In the genomic region with DNA sequence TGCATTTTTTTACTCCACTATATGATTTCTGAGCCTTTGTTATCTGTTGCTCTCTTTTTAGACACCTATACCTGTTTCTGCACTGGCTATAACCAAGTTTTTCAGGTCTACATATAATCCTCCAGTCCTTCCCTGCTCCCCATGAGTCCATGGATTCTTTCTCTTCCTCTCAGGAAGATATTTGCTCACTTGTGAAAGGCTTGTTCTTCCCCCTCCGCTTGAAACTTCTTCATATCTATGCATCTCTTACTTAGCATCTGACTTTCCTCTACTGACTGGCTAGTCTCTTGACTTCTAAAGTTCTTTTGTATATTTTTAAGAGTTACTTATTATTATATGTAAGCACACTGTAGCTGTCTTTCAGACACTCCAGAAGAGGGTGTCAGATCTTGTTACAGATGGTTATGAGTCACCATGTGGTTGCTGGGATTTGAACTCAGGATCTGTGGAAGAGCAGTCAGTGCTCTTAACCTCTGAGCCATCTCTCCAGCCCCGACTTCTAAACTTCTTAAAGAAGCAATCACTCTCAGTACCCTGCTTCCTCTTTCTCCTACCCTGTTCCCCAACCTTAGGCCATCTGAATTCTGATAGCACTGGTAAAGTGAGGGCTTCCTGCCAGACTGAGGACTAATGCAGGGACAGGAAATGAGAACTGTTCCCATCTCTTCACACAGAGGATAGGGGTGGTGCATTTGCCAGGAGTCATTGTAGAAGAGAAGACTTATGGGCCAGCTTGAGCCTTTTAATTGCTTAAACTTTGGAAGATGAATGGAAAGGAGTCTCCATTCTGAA, we compare ENCODE assay signal across 18 mouse cellular contexts. TPM values are rescaled to one million over a fixed set of nuclear protein-coding genes. Genes with fewer than 3 reads are reported as not detected.
DNase-seq lines count a peak whose midpoint lies in the region; ATAC-seq and TF ChIP-seq lines count a peak whose summit lies in the region.
"Had no signal": no experiment of that assay in that cellular context is flagged by ENCODE, and none has a peak within 500 bp of the region (broad histone marks: within the 10 kb centered on the region; RNA-seq: fewer than 3 reads in every experiment).

No protein-coding gene starts in this region.

- ATAC-seq in CD4-positive, CD25-positive, alpha-beta regulatory T cell, adult 4 months: peak; percentile 56
- peak; percentile 95 for ATAC-seq in granulocyte monocyte progenitor cell, adult 5-6 weeks (replicated peaks; ENCODE audit: poor library complexity, severe bottlenecking)
- 0 out of 2 replicates have a peak, but pooled peaks have one; percentile 24 for ATAC-seq in neutrophil, adult 5-6 weeks (ENCODE audit: extremely low read depth, insufficient number of reproducible peaks, low FRiP score, poor library complexity, severe bottlenecking)
- ATAC-seq: intestine, embryonic 15.5 days; liver, postnatal 0 days; midbrain, embryonic 16.5 days had no signal

- peak; percentile 13 for DNase-seq in liver, adult 2 months (ENCODE audit: extremely low read depth, low read depth, low spot score)
- DNase-seq in liver: no peak
- DNase-seq in right cerebral cortex, postnatal 36 days (ENCODE audit: low spot score in 2 of 2): no peak
- DNase-seq in ovary, postnatal 36 days (ENCODE audit: low spot score): no peak
- DNase-seq: adrenal gland, postnatal 25 days; cerebellum, adult 11-12 months; gastrocnemius, postnatal 14 days; liver, postnatal 0 days; thymus, adult 2 months had no signal

- H3K79me2 ChIP-seq in liver, adult 2 months (ENCODE audit: control insufficient read depth, insufficient read depth, low read length): no peaks in the 10 kb centered on the region

- 64% methylated on average over 2 of the region's 2 CpGs for WGBS in liver, adult 2 months

- no peaks in the 10 kb centered on the region for H3K27me3 ChIP-seq in liver, adult 2 months (ENCODE audit: control insufficient read depth, insufficient read depth, low read length)
- H3K27me3 ChIP-seq: intestine, embryonic 15.5 days; kidney, embryonic 15.5 days; limb, embryonic 15.5 days had no signal

- TF ChIP-seq POLR2A in liver, adult 2 months (IDR thresholded peaks at IDR 0.05; ENCODE audit: extremely low read depth, insufficient read depth, low read length): no peak

- H3K9ac ChIP-seq in liver, adult 2 months (ENCODE audit: low read depth, low read length): no peak overlapping the region
- H3K9ac ChIP-seq: intestine, embryonic 15.5 days; kidney, embryonic 15.5 days; limb, embryonic 15.5 days; liver, postnatal 0 days had no signal

- H3K4me3 ChIP-seq in liver, adult 2 months (ENCODE audit: insufficient read depth, low read depth, low read length): no peak overlapping the region
- H3K4me3 ChIP-seq: embryonic facial prominence, embryonic 10.5 days; intestine, embryonic 15.5 days; kidney, embryonic 15.5 days; limb, embryonic 15.5 days had no signal

- H3K4me1 ChIP-seq in liver, adult 2 months (ENCODE audit: control insufficient read depth, insufficient read depth, low read length): no peaks in the 10 kb centered on the region
- H3K4me1 ChIP-seq: embryonic facial prominence, embryonic 10.5 days; intestine, embryonic 15.5 days; kidney, embryonic 15.5 days; limb, embryonic 15.5 days had no signal

- no peak for TF ChIP-seq CTCF in liver, adult 2 months (IDR thresholded peaks at IDR 0.05; ENCODE audit: low read depth, low read length)

- H3K27ac ChIP-seq in liver, adult 2 months (replicated peaks; ENCODE audit: insufficient read depth, low read depth, low read length): no peak overlapping the region
- H3K27ac ChIP-seq: embryonic facial prominence, embryonic 10.5 days; intestine, embryonic 15.5 days; kidney, embryonic 15.5 days; limb, embryonic 15.5 days had no signal

- no peaks in the 10 kb centered on the region for H3K36me3 ChIP-seq in liver, adult 2 months (ENCODE audit: control insufficient read depth, insufficient read depth, low read length)
- H3K36me3 ChIP-seq: embryonic facial prominence, embryonic 10.5 days; intestine, embryonic 15.5 days; kidney, embryonic 15.5 days; limb, embryonic 15.5 days had no signal

RNA-seq across cellular contexts. Expression of a gene that starts 51.0 kb away (rescaled TPM):
- under 0.01 and 0.09 TPM in 2 replicates for total RNA-seq in liver, adult 2 months (2014; rRNA removed)
- 0.01 TPM in 1 of 2 replicates, not detected in the other for polyA plus RNA-seq in liver, adult 2 months (2012; rRNA removed)
- under 1 TPM; 0.27 TPM for polyA plus RNA-seq in CD4-positive, CD25-positive, alpha-beta regulatory T cell, adult 4 months (2017; shearing (Covaris generic))
- 1.6 and 2.4 TPM in 2 replicates for total RNA-seq in granulocyte monocyte progenitor cell, adult 5-6 weeks (2014; fragmentation: Nextera tagmentation)
- total RNA-seq in granulocyte monocyte progenitor cell, adult 5-6 weeks (2017): 0.82 and 1.7 TPM in 2 replicates
- 0.70 and 1.4 TPM in 2 replicates for total RNA-seq in neutrophil, adult 5-6 weeks (2017)
- polyA plus RNA-seq: small intestine, adult 2 months had no signal

RNA-seq across cellular contexts. Expression of a gene that starts 51.3 kb away (rescaled TPM):
- not detected in 2 replicates for total RNA-seq in liver, adult 2 months (2014; rRNA removed)
- polyA plus RNA-seq in liver, adult 2 months (2012; rRNA removed): not detected in 2 replicates
- under 1 TPM in 1 of 2 experiments, not detected in 1; 0.90 TPM for polyA plus RNA-seq in CD4-positive, CD25-positive, alpha-beta regulatory T cell, adult 4 months (2017; shearing (Covaris generic))
- 1.1 TPM in 1 of 2 replicates, not detected in the other for total RNA-seq in granulocyte monocyte progenitor cell, adult 5-6 weeks (2014; fragmentation: Nextera tagmentation)
- total RNA-seq in granulocyte monocyte progenitor cell, adult 5-6 weeks (2017): 0.52 TPM in 1 of 2 replicates, not detected in the other
- total RNA-seq in neutrophil, adult 5-6 weeks (2017): 3.3 and 3.9 TPM in 2 replicates
- polyA plus RNA-seq: small intestine, adult 2 months had no signal

Comparison
In these comparisons a context has a peak if more than half of its experiments do, and no peak if none do; other contexts are left out.
1. ATAC-seq: peak in every context shown above with its lines; median percentile 95 in granulocyte monocyte progenitor cell, adult 5-6 weeks; 56 in CD4-positive, CD25-positive, alpha-beta regulatory T cell, adult 4 months; 24 in neutrophil, adult 5-6 weeks.